Mouse (Mus musculus): ENCODE measurements around the gene Fgfr2. TPM values are rescaled to one million over a fixed set of nuclear protein-coding genes. Genes with fewer than 3 reads are reported as not detected.

Fgfr2 gene
- polyA plus RNA-seq, 1 experiment from 2014 or later, result 34.1 TPM

GRCm38 (mm10) chr7:130288719-130289427 is 2834.3 kb downstream of the Fgfr2 start:
- Histone ChIP-seq H3K36me3 (no peaks in the 10 kb centered on the region), H3K9ac (no peak overlapping the region), H3K9me3 (replicated peaks) (no peaks in the 10 kb centered on the region), H3K27ac (ENCODE audit: poor library complexity, severe bottlenecking) (no peak overlapping the region), H3K4me1 (replicated peaks) (peaks cover 32% of the 10 kb centered on the region), H3K4me2 (0 out of 2 replicates have a peak overlapping the region, but pooled peaks have one; percentile 13), H3K4me3 (no peak overlapping the region), H3K27me3 (replicated peaks) (peaks cover 20% of the 10 kb centered on the region; the same call in 1 of the 2 replicates)
- WGBS, result 60% methylated on average over 11 of the region's 11 CpGs
- no peak for ATAC-seq (ENCODE audit: insufficient number of reproducible peaks, low FRiP score)

- 61% methylated on average over 7 of the region's 7 CpGs for WGBS
Measured at GRCm38 (mm10) chr7:130288248-130288647, 2834.9 kb downstream of the Fgfr2 start.

GRCm38 (mm10) chr7:130278738-130279705 is 2844.1 kb downstream of the Fgfr2 start:
- 62% methylated on average over 19 of the region's 19 CpGs for WGBS
- no peak overlapping the region for H3K4me3 ChIP-seq
- no peak overlapping the region for H3K4me2 ChIP-seq
- H3K27ac ChIP-seq (ENCODE audit: poor library complexity, severe bottlenecking), result no peak overlapping the region
- no peaks in the 10 kb centered on the region for H3K9me3 ChIP-seq (replicated peaks)
- peaks cover 8% of the 10 kb centered on the region for H3K27me3 ChIP-seq (replicated peaks)
- H3K4me1 ChIP-seq (replicated peaks), result no peaks in the 10 kb centered on the region
- no peaks in the 10 kb centered on the region for H3K36me3 ChIP-seq
- H3K9ac ChIP-seq, result no peak overlapping the region
- no peak for ATAC-seq (ENCODE audit: insufficient number of reproducible peaks, low FRiP score)

More at GRCm38 (mm10) chr7:130288248-130288647, 2834.9 kb downstream of the Fgfr2 start:
- no peaks in the 10 kb centered on the region for H3K9me3 ChIP-seq (replicated peaks)
- H3K27me3 ChIP-seq (replicated peaks), result peaks cover 20% of the 10 kb centered on the region; the same call in 1 of the 2 replicates
- ATAC-seq (ENCODE audit: insufficient number of reproducible peaks, low FRiP score), result no peak
- no peaks in the 10 kb centered on the region for H3K36me3 ChIP-seq
- no peak overlapping the region for H3K4me2 ChIP-seq
- H3K4me1 ChIP-seq (replicated peaks), result peaks cover 32% of the 10 kb centered on the region
- no peak overlapping the region for H3K4me3 ChIP-seq
- no peak overlapping the region for H3K9ac ChIP-seq
- no peak overlapping the region for H3K27ac ChIP-seq (ENCODE audit: poor library complexity, severe bottlenecking)

- Histone ChIP-seq H3K4me1 (replicated peaks) (no peaks in the 10 kb centered on the region), H3K9ac (no peak overlapping the region), H3K9me3 (replicated peaks) (no peaks in the 10 kb centered on the region), H3K27me3 (replicated peaks) (peaks cover 12% of the 10 kb centered on the region), H3K4me2 (no peak overlapping the region), H3K4me3 (no peak overlapping the region), H3K27ac (ENCODE audit: poor library complexity, severe bottlenecking) (no peak overlapping the region), H3K36me3 (no peaks in the 10 kb centered on the region)
- WGBS, result 70% methylated on average over 11 of the region's 11 CpGs
- no peak for ATAC-seq (ENCODE audit: insufficient number of reproducible peaks, low FRiP score)
Measured at GRCm38 (mm10) chr7:130278000-130278737, 2845.0 kb downstream of the Fgfr2 start.

- Histone ChIP-seq H3K9me3 (replicated peaks) (no peaks in the 10 kb centered on the region), H3K4me3 (no peak overlapping the region), H3K9ac (no peak overlapping the region), H3K27ac (ENCODE audit: poor library complexity, severe bottlenecking) (no peak overlapping the region), H3K36me3 (no peaks in the 10 kb centered on the region), H3K27me3 (replicated peaks) (peaks cover 38% of the 10 kb centered on the region), H3K4me2 (no peak overlapping the region), H3K4me1 (replicated peaks) (no peaks in the 10 kb centered on the region)
- ATAC-seq (ENCODE audit: insufficient number of reproducible peaks, low FRiP score), result peak; percentile 33; the same call in 1 of the 2 replicates
- WGBS, result 12% methylated on average over 16 of the region's 16 CpGs
Measured at GRCm38 (mm10) chr7:130273265-130273664, 2849.9 kb downstream of the Fgfr2 start.

- no peak overlapping the region for H3K9ac ChIP-seq
- H3K27ac ChIP-seq (ENCODE audit: poor library complexity, severe bottlenecking), result no peak overlapping the region
- no peaks in the 10 kb centered on the region for H3K36me3 ChIP-seq
- no peak overlapping the region for H3K4me2 ChIP-seq
- H3K4me3 ChIP-seq, result no peak overlapping the region
- H3K27me3 ChIP-seq (replicated peaks), result peaks cover 38% of the 10 kb centered on the region
- H3K4me1 ChIP-seq (replicated peaks), result peaks cover 5% of the 10 kb centered on the region; the same call in 1 of the 2 replicates
- ATAC-seq (ENCODE audit: insufficient number of reproducible peaks, low FRiP score), result no peak
- no peaks in the 10 kb centered on the region for H3K9me3 ChIP-seq (replicated peaks)
- 80% methylated on average over 5 of the region's 5 CpGs for WGBS
Measured at GRCm38 (mm10) chr7:130270807-130271206, 2852.3 kb downstream of the Fgfr2 start.

- H3K4me2 ChIP-seq, result no peak overlapping the region
- no peak overlapping the region for H3K9ac ChIP-seq
- H3K4me1 ChIP-seq (replicated peaks), result peaks cover 11% of the 10 kb centered on the region
- WGBS, result 54% methylated on average over 16 of the region's 16 CpGs
- no peak for ATAC-seq (ENCODE audit: insufficient number of reproducible peaks, low FRiP score)
- H3K9me3 ChIP-seq (replicated peaks), result no peaks in the 10 kb centered on the region
- H3K27ac ChIP-seq (ENCODE audit: poor library complexity, severe bottlenecking), result no peak overlapping the region
- no peak overlapping the region for H3K4me3 ChIP-seq
- H3K27me3 ChIP-seq (replicated peaks), result peaks cover 32% of the 10 kb centered on the region
- no peaks in the 10 kb centered on the region for H3K36me3 ChIP-seq
Measured at GRCm38 (mm10) chr7:130269124-130269867, 2853.9 kb downstream of the Fgfr2 start.

- H3K4me2 ChIP-seq, result no peak overlapping the region
- WGBS, result 36% methylated on average over 5 of the region's 5 CpGs
- no peak overlapping the region for H3K9ac ChIP-seq
- H3K36me3 ChIP-seq, result no peaks in the 10 kb centered on the region
- H3K4me3 ChIP-seq, result no peak overlapping the region
- ATAC-seq (ENCODE audit: insufficient number of reproducible peaks, low FRiP score), result no peak
- H3K27me3 ChIP-seq (replicated peaks), result peaks cover 20% of the 10 kb centered on the region
- H3K9me3 ChIP-seq (replicated peaks), result no peaks in the 10 kb centered on the region
- H3K4me1 ChIP-seq (replicated peaks), result peaks cover 23% of the 10 kb centered on the region
- no peak overlapping the region for H3K27ac ChIP-seq (ENCODE audit: poor library complexity, severe bottlenecking)
Measured at GRCm38 (mm10) chr7:130267099-130267498, 2856.1 kb downstream of the Fgfr2 start.

- Histone ChIP-seq H3K36me3 (no peaks in the 10 kb centered on the region), H3K9me3 (replicated peaks) (no peaks in the 10 kb centered on the region), H3K4me2 (peak overlapping the region; percentile 98), H3K4me3 (peak overlapping the region; percentile 86), H3K27ac (ENCODE audit: poor library complexity, severe bottlenecking) (peak overlapping the region; percentile 83), H3K9ac (peak overlapping the region; percentile 88), H3K27me3 (replicated peaks) (peaks cover 13% of the 10 kb centered on the region; the same call in 1 of the 2 replicates), H3K4me1 (replicated peaks) (peaks cover 32% of the 10 kb centered on the region)
- WGBS, result 1% methylated on average over 44 of the region's 52 CpGs
- ATAC-seq (ENCODE audit: insufficient number of reproducible peaks, low FRiP score), result peak; percentile 87
Measured at GRCm38 (mm10) chr7:130266166-130266490, 2857.0 kb downstream of the Fgfr2 start.
